Mouse (Mus musculus) ES-Bruce4 (cell line): ENCODE results near the gene Tdrd12. TPM values are rescaled to one million over a fixed set of nuclear protein-coding genes. Genes with fewer than 3 reads are reported as not detected.
A peak's percentile ranks its signal among the peaks of the same experiment; 100 is the strongest.

Source experiments
- H3K27ac ChIP-seq: 2 replicates; pipeline ENCODE4 v1.5.1; 2012; ENCODE audit warnings: low read length, inconsistent platforms; ENCODE audit not compliant: insufficient read depth
- H3K27me3 ChIP-seq: 2 replicates; pipeline ENCODE4 v1.6.1; 2012; ENCODE audit warnings: mild to moderate bottlenecking, low read length, inconsistent platforms; ENCODE audit not compliant: control insufficient read depth, poor library complexity, insufficient read depth, severe bottlenecking
- H3K36me3 ChIP-seq: 2 replicates; pipeline ENCODE4 v1.6.1; 2012; ENCODE audit warnings: inconsistent platforms, mild to moderate bottlenecking, low read length, moderate library complexity; ENCODE audit not compliant: control insufficient read depth, poor library complexity, insufficient read depth, severe bottlenecking
- H3K4me1 ChIP-seq: one replicate; pipeline ENCODE4 v1.8.1; 2011; ENCODE audit warnings: low read length; ENCODE audit not compliant: control insufficient read depth, insufficient read depth
- H3K4me3 ChIP-seq: 2 replicates; pipeline ENCODE4 v1.5.1; 2011; ENCODE audit warnings: low read depth, mild to moderate bottlenecking, low read length
- H3K9ac ChIP-seq: 2 replicates; pipeline ENCODE4 v1.6.1; 2012; ENCODE audit warnings: low read depth, mild to moderate bottlenecking, inconsistent platforms; ENCODE audit not compliant: poor library complexity, severe bottlenecking
- H3K9me3 ChIP-seq: replicated peaks from 2 replicates; pipeline ENCODE4 v1.6.1; 2012; ENCODE audit warnings: mild to moderate bottlenecking, low read length, inconsistent platforms; ENCODE audit not compliant: control insufficient read depth, poor library complexity, insufficient read depth, severe bottlenecking
- CTCF ChIP-seq: IDR thresholded peaks from one replicate; pipeline ENCODE4 v1.8.1; 2011; ENCODE audit warnings: low read depth, low read length
- EP300 ChIP-seq: IDR thresholded peaks from 2 replicates; pipeline ENCODE4 v1.6.1; 2011; ENCODE audit warnings: low read depth, low read length; ENCODE audit not compliant: insufficient read depth
- POLR2A ChIP-seq: IDR thresholded peaks from one replicate; pipeline ENCODE4 v1.8.1; 2011; ENCODE audit warnings: low read length; ENCODE audit not compliant: insufficient read depth
- polyA plus RNA-seq: library from polyadenylated mRNA; stranded (reverse); fragments of >200 nt; gene quantifications from 2 replicates; pipeline ENCODE4 v1.2.4, GENCODE M21; 2011; ENCODE audit warnings: low read depth; ENCODE audit not compliant: missing spikeins, insufficient read depth, insufficient read length

Gene Tdrd12
- polyA plus RNA-seq, 1 experiment = 75.1 TPM

DNA sequence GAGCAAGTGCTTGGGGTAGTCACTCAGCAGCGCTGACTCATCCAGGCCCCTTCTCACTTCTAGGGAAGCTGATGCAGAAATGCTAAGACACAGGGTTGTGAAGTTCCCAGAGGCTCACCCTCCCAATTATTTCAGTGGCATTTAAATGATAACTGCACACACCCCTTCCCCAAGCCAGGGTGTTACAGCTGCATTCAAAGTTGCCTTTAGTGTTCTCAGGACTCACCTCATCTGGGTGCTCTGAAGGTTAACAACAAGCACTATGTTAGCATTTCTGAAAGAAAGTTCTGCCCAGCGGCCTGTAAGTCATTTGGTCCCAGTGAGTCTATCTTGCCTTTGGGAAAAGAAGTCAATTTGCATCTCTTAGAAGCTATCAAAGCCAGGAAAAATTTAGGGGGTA, 69.7 kb downstream of the Tdrd12 start:
- no peak for TF ChIP-seq EP300

GRCm38 (mm10) chr7:35465027-35465426, 72.5 kb downstream of the Tdrd12 start:
- no peak for TF ChIP-seq POLR2A
- no peak overlapping the region for H3K4me3 ChIP-seq
- peaks cover 10% of the 10 kb centered on the region for H3K4me1 ChIP-seq
- no peaks in the 10 kb centered on the region for H3K36me3 ChIP-seq
- no peaks in the 10 kb centered on the region for H3K9me3 ChIP-seq
- H3K27me3 ChIP-seq = no peaks in the 10 kb centered on the region
- no peak overlapping the region for H3K27ac ChIP-seq
- H3K9ac ChIP-seq = no peak overlapping the region

More for the DNA sequence above, 69.7 kb downstream of the Tdrd12 start:
- Histone ChIP-seq H3K27ac (peak overlapping the region; percentile 18; the same call in 1 of the 2 replicates), H3K36me3 (no peaks in the 10 kb centered on the region), H3K9ac (no peak overlapping the region), H3K9me3 (no peaks in the 10 kb centered on the region), H3K27me3 (no peaks in the 10 kb centered on the region), H3K4me3 (no peak overlapping the region), H3K4me1 (peaks cover 7% of the 10 kb centered on the region)

DNA sequence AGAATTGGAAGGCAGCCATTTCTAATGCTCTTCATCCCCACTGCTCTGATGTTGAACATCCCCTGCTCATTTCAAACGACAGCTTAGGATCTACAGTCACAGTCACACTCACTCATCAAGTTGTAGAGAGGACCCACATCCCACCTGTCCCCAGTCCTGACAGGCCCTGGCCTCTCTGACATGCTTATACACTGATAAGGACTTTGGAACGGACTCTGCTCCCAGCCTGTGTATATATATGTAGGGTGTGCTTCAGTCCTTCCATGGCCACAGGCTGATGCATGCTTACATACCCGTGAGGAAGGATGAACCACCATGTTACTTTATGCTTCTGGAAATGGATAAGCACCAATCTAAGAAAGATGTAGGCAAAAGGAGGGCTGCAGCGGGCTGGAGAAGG, 76.6 kb downstream of the Tdrd12 start:
- no peak overlapping the region for H3K4me3 ChIP-seq
- no peaks in the 10 kb centered on the region for H3K36me3 ChIP-seq
- no peak overlapping the region for H3K9ac ChIP-seq
- no peaks in the 10 kb centered on the region for H3K27me3 ChIP-seq
- H3K9me3 ChIP-seq = no peaks in the 10 kb centered on the region
- H3K4me1 ChIP-seq = peaks cover 3% of the 10 kb centered on the region
- TF ChIP-seq EP300 (no peak), POLR2A (no peak), CTCF (no peak)
- no peak overlapping the region for H3K27ac ChIP-seq

- Histone ChIP-seq H3K9me3 (no peaks in the 10 kb centered on the region), H3K9ac (no peak overlapping the region), H3K27me3 (no peaks in the 10 kb centered on the region), H3K4me3 (no peak overlapping the region), H3K27ac (no peak overlapping the region), H3K4me1 (no peaks in the 10 kb centered on the region), H3K36me3 (no peaks in the 10 kb centered on the region)
- TF ChIP-seq CTCF = no peak
- no peak for TF ChIP-seq EP300
- no peak for TF ChIP-seq POLR2A
These were observed 81.3 kb downstream of the Tdrd12 start for GRCm38 (mm10) chr7:35456091-35456814.

- H3K4me3 ChIP-seq = no peak overlapping the region
- H3K27me3 ChIP-seq = no peaks in the 10 kb centered on the region
- H3K4me1 ChIP-seq = peaks cover 3% of the 10 kb centered on the region
- H3K9me3 ChIP-seq = no peaks in the 10 kb centered on the region
- H3K27ac ChIP-seq = peak overlapping the region; percentile 89
- H3K9ac ChIP-seq = no peak overlapping the region
- H3K36me3 ChIP-seq = no peaks in the 10 kb centered on the region
- TF ChIP-seq POLR2A = no peak
- TF ChIP-seq EP300 = no peak
These were observed 88.7 kb downstream of the Tdrd12 start for GRCm38 (mm10) chr7:35448867-35449266.

- no peak for TF ChIP-seq CTCF
- peak; percentile 56; the same call in 1 of the 2 replicates for TF ChIP-seq EP300
- TF ChIP-seq POLR2A = no peak
- Histone ChIP-seq H3K27me3 (no peaks in the 10 kb centered on the region), H3K27ac (peak within 1 kb of the TSS; percentile 89), H3K4me1 (peaks cover 3% of the 10 kb centered on the region), H3K9me3 (no peaks in the 10 kb centered on the region), H3K36me3 (no peaks in the 10 kb centered on the region), H3K4me3 (no peak within 1 kb of the TSS), H3K9ac (no peak within 1 kb of the TSS)
These were observed 89.3 kb downstream of the Tdrd12 start, which contains the start of gene Slc7a9 for GRCm38 (mm10) chr7:35447996-35448846. Gene Slc7a9 (plus strand): TSS chr7:35448796.
